Mouse (Mus musculus) neural tube, embryonic 12.5 days (tissue): Measurements from ENCODE around the gene Bcas3. TPM values are rescaled to one million over a fixed set of nuclear protein-coding genes. Genes with fewer than 3 reads are reported as not detected.

Source experiments
- ATAC-seq: fragments of 200-750 bp; cut with Nextera tagmentation; 2 replicates; pipeline ENCODE4 v1.8.0; 2017; ENCODE audit warnings: low read depth, mild to moderate bottlenecking, moderate TSS enrichment, moderate library complexity; ENCODE audit not compliant: low FRiP score
- H3K27ac ChIP-seq: fragments of 300-500 bp; sonication (generic); 2 replicates; pipeline ENCODE4 v1.5.1; 2016
- H3K27me3 ChIP-seq: fragments of 300-500 bp; sonication (generic); replicated peaks from 2 replicates; pipeline ENCODE4 v1.6.1; 2016; ENCODE audit warnings: mild to moderate bottlenecking
- H3K36me3 ChIP-seq: fragments of 300-500 bp; sonication (generic); 2 replicates; pipeline ENCODE4 v1.6.1; 2016; ENCODE audit warnings: mild to moderate bottlenecking
- H3K4me1 ChIP-seq: fragments of 300-500 bp; sonication (generic); 2 replicates; pipeline ENCODE4 v1.6.1; 2016
- H3K4me2 ChIP-seq: fragments of 300-500 bp; sonication (generic); replicated peaks from 2 replicates; pipeline ENCODE4 v1.6.1; 2016; ENCODE audit warnings: mild to moderate bottlenecking
- H3K4me3 ChIP-seq: fragments of 300-500 bp; sonication (generic); 2 replicates; pipeline ENCODE4 v1.5.1; 2016
- H3K9ac ChIP-seq: fragments of 300-500 bp; sonication (generic); 2 replicates; pipeline ENCODE4 v1.6.1; 2016; ENCODE audit warnings: mild to moderate bottlenecking
- H3K9me3 ChIP-seq: fragments of 300-500 bp; sonication (generic); 2 replicates; pipeline ENCODE4 v1.6.1; 2016; ENCODE audit warnings: mild to moderate bottlenecking
- WGBS: fragments of 180-500 bp; shearing (Covaris S2); methylation state at CpG from one replicate; pipeline ENCODE4 v1.1.7; 2016; 5-methylcytosine and 5-hydroxymethylcytosine counted together
- polyA plus RNA-seq: library from polyadenylated mRNA; unstranded; fragments of >200 nt; fragmentation: Nextera tagmentation; extraction: Ambion mirVana; gene quantifications from 2 replicates; pipeline ENCODE4 v1.2.1, GENCODE M21; 2016

Gene Bcas3
- polyA plus RNA-seq, 1 experiment from 2014 or later: 38.2 TPM

GRCm38 (mm10) chr11:85837291-85837647 is 484.3 kb downstream of the Bcas3 start:
- ATAC-seq: no peak
- peaks cover 21% of the 10 kb centered on the region for H3K4me1 ChIP-seq
- H3K27me3 ChIP-seq: peaks cover 94% of the 10 kb centered on the region
- no peaks in the 10 kb centered on the region for H3K36me3 ChIP-seq
- H3K4me3 ChIP-seq: peak overlapping the region; percentile 46
- peak overlapping the region; percentile 56 for H3K9ac ChIP-seq
- H3K9me3 ChIP-seq: no peaks in the 10 kb centered on the region
- WGBS: under 1% methylated on average over 18 of the region's 18 CpGs
- H3K4me2 ChIP-seq: peak overlapping the region; percentile 72
- no peak overlapping the region for H3K27ac ChIP-seq

GRCm38 (mm10) chr11:85837648-85838423 is 484.9 kb downstream of the Bcas3 start:
- WGBS: under 1% methylated on average over 67 of the region's 67 CpGs
- peak overlapping the region; percentile 72 for H3K4me2 ChIP-seq
- H3K36me3 ChIP-seq: no peaks in the 10 kb centered on the region
- no peak overlapping the region for H3K27ac ChIP-seq
- peak overlapping the region; percentile 56 for H3K9ac ChIP-seq
- H3K9me3 ChIP-seq: no peaks in the 10 kb centered on the region
- H3K27me3 ChIP-seq: peaks cover 94% of the 10 kb centered on the region
- peaks cover 17% of the 10 kb centered on the region for H3K4me1 ChIP-seq
- peak overlapping the region; percentile 33 for H3K4me3 ChIP-seq
- no peak for ATAC-seq

- Histone ChIP-seq H3K4me3 (peak overlapping the region; percentile 33), H3K36me3 (no peaks in the 10 kb centered on the region), H3K27me3 (peaks cover 91% of the 10 kb centered on the region), H3K4me2 (peak overlapping the region; percentile 72), H3K4me1 (peaks cover 17% of the 10 kb centered on the region), H3K9me3 (no peaks in the 10 kb centered on the region), H3K27ac (no peak overlapping the region), H3K9ac (peak overlapping the region; percentile 56)
- 4% methylated on average over 20 of the region's 20 CpGs for WGBS
- ATAC-seq: no peak
These were observed 485.7 kb downstream of the Bcas3 start for GRCm38 (mm10) chr11:85838424-85839257.

- peaks cover 23% of the 10 kb centered on the region for H3K4me1 ChIP-seq
- H3K27ac ChIP-seq: no peak overlapping the region
- no peaks in the 10 kb centered on the region for H3K36me3 ChIP-seq
- peaks cover 83% of the 10 kb centered on the region for H3K27me3 ChIP-seq
- ATAC-seq: no peak
- WGBS: 8% methylated on average over 7 of the region's 7 CpGs
- no peak overlapping the region for H3K4me3 ChIP-seq
- H3K9ac ChIP-seq: no peak overlapping the region
- H3K4me2 ChIP-seq: peak overlapping the region; percentile 48
- no peaks in the 10 kb centered on the region for H3K9me3 ChIP-seq
These were observed 486.5 kb downstream of the Bcas3 start for GRCm38 (mm10) chr11:85839258-85840030.

- H3K27me3 ChIP-seq: peaks cover 82% of the 10 kb centered on the region
- H3K4me2 ChIP-seq: peak overlapping the region; percentile 48
- peaks cover 26% of the 10 kb centered on the region for H3K4me1 ChIP-seq
- no peak overlapping the region for H3K27ac ChIP-seq
- no peak for ATAC-seq
- WGBS: 5% methylated on average over 27 of the region's 27 CpGs
- H3K9me3 ChIP-seq: no peaks in the 10 kb centered on the region
- peak overlapping the region; percentile 16; the same call in 1 of the 2 replicates for H3K4me3 ChIP-seq
- H3K36me3 ChIP-seq: no peaks in the 10 kb centered on the region
- no peak overlapping the region; the same call in 1 of the 2 replicates for H3K9ac ChIP-seq
These were observed 487.2 kb downstream of the Bcas3 start for GRCm38 (mm10) chr11:85840031-85840802.

GRCm38 (mm10) chr11:85840803-85841145 is 487.8 kb downstream of the Bcas3 start:
- Histone ChIP-seq H3K4me1 (peaks cover 26% of the 10 kb centered on the region), H3K9ac (no peak overlapping the region; the same call in 1 of the 2 replicates), H3K9me3 (no peaks in the 10 kb centered on the region), H3K27ac (no peak overlapping the region), H3K4me2 (peak overlapping the region; percentile 48), H3K27me3 (peaks cover 82% of the 10 kb centered on the region), H3K4me3 (peak overlapping the region; percentile 16; the same call in 1 of the 2 replicates), H3K36me3 (no peaks in the 10 kb centered on the region)
- 2% methylated on average over 21 of the region's 21 CpGs for WGBS
- no peak for ATAC-seq

GRCm38 (mm10) chr11:85841211-85841681 is 488.3 kb downstream of the Bcas3 start:
- WGBS: 6% methylated on average over 8 of the region's 8 CpGs
- H3K36me3 ChIP-seq: no peaks in the 10 kb centered on the region
- H3K27ac ChIP-seq: no peak overlapping the region
- peaks cover 82% of the 10 kb centered on the region for H3K27me3 ChIP-seq
- H3K9ac ChIP-seq: no peak overlapping the region
- H3K4me3 ChIP-seq: no peak overlapping the region
- peak overlapping the region; percentile 76 for H3K4me2 ChIP-seq
- no peak for ATAC-seq
- no peaks in the 10 kb centered on the region for H3K9me3 ChIP-seq
- peaks cover 26% of the 10 kb centered on the region for H3K4me1 ChIP-seq

- ATAC-seq: peak; percentile 63
- Histone ChIP-seq H3K27me3 (peaks cover 82% of the 10 kb centered on the region), H3K9ac (peak overlapping the region; percentile 48), H3K27ac (no peak overlapping the region), H3K4me1 (peaks cover 26% of the 10 kb centered on the region), H3K4me3 (peak overlapping the region; percentile 30), H3K9me3 (no peaks in the 10 kb centered on the region), H3K36me3 (no peaks in the 10 kb centered on the region), H3K4me2 (peak overlapping the region; percentile 76)
- WGBS: under 1% methylated on average over 32 of the region's 32 CpGs
These were observed 489.0 kb downstream of the Bcas3 start for GRCm38 (mm10) chr11:85841980-85842379.

- H3K27ac ChIP-seq: no peak overlapping the region
- peaks cover 80% of the 10 kb centered on the region for H3K27me3 ChIP-seq
- ATAC-seq: no peak
- H3K9ac ChIP-seq: no peak overlapping the region
- H3K4me2 ChIP-seq: peak overlapping the region; percentile 76
- H3K36me3 ChIP-seq: no peaks in the 10 kb centered on the region
- H3K4me1 ChIP-seq: peaks cover 24% of the 10 kb centered on the region
- peak overlapping the region; percentile 44; the same call in 1 of the 2 replicates for H3K4me3 ChIP-seq
- WGBS: 5% methylated on average over 24 of the region's 24 CpGs
- H3K9me3 ChIP-seq: no peaks in the 10 kb centered on the region
These were observed 489.8 kb downstream of the Bcas3 start for GRCm38 (mm10) chr11:85842596-85843346.

- H3K27ac ChIP-seq: no peak overlapping the region
- H3K4me3 ChIP-seq: peak overlapping the region; percentile 44
These were observed 490.4 kb downstream of the Bcas3 start for GRCm38 (mm10) chr11:85843347-85843692.

More at GRCm38 (mm10) chr11:85843347-85843692, 490.4 kb downstream of the Bcas3 start:
- H3K36me3 ChIP-seq: no peaks in the 10 kb centered on the region
- ATAC-seq: peak; percentile 45
- peak overlapping the region; percentile 41; the same call in 1 of the 2 replicates for H3K9ac ChIP-seq
- peaks cover 74% of the 10 kb centered on the region for H3K27me3 ChIP-seq
- WGBS: under 1% methylated on average over 18 of the region's 18 CpGs
- H3K4me1 ChIP-seq: peaks cover 18% of the 10 kb centered on the region
- no peaks in the 10 kb centered on the region for H3K9me3 ChIP-seq
- peak overlapping the region; percentile 76 for H3K4me2 ChIP-seq
